ENCODE assay signal across 8 mouse cellular contexts in the genomic region with DNA sequence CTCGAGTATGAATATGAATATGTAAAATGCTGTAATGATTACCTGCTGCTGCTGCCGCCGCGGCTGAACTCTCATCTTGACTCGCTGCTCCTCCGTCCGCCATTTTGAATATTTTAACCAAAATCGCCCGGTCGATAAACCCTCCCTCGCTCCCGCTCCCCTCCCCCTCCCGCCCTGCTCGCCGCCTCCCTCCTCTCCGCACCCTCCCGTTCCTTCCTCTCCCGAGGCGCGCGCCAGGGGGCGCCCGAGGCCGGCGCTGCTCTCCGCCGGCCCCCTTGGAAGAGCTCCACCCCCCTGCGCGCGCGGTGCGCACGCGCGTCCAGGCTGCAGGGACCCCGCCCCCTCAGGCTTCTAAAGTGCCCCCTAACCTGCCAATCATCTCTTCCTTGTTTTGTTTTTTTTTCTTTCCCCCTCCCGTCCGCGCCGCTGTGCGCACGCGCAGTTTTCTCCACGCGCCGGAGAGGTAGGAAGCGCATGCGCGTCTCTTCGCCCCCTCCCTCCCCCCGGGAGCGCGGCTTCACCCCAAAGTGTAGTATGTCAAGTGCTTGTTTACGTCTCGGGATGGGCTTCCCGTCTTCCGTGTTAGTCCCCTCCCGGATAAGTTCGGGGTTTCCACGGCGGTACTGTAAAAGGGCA. TPM values are rescaled to one million over a fixed set of nuclear protein-coding genes. Genes with fewer than 3 reads are reported as not detected.
DNase-seq lines count a peak whose midpoint lies in the region; ATAC-seq lines count a peak whose summit lies in the region.

Pou2f1 (minus strand) TSS at position 159 of the 636 bp plus-strand sequence.

- DNase-seq in adipocyte (ENCODE audit: low spot score), result peak; percentile 99
- DNase-seq in embryo, embryonic 10 days (ENCODE audit: low spot score), result peak; percentile 96
- DNase-seq in gastrocnemius, postnatal 10 days, result peak; percentile 98
- peak; percentile 100 for DNase-seq in induced T-regulatory cell, adult 2 months (ENCODE audit: low read depth)
- DNase-seq in left cerebral cortex, adult 9 months (ENCODE audit: low spot score in 2 of 2), result peak; percentile 93 to 96
- peak; percentile 96 for DNase-seq in right cerebral cortex, postnatal 14 days
- DNase-seq in urinary bladder, postnatal 36 days (ENCODE audit: low spot score in 2 of 2), result peak; percentile 93 to 95

- peak; percentile 69 for ATAC-seq in megakaryocyte progenitor cell, adult 5-6 weeks (replicated peaks; ENCODE audit: poor library complexity)

RNA-seq across cellular contexts. Expression of gene Pou2f1, which starts in this region (rescaled TPM):
- 10 to 100 TPM in 1 of 2 experiments, 1 to 10 TPM in 1; 9.6 to 11.4 TPM for total RNA-seq in gastrocnemius, postnatal 10 days (2021)
- total RNA-seq in megakaryocyte progenitor cell, adult 5-6 weeks (2015), result 23.9 and 28.5 TPM in 2 replicates
- 17.3 and 23.5 TPM in 2 replicates for total RNA-seq in megakaryocyte progenitor cell, adult 5-6 weeks (2017)

Comparison
In these comparisons a context has a peak if more than half of its experiments do, and no peak if none do; other contexts are left out.
1. Peak in every context shown above with its lines: DNase-seq and ATAC-seq.